Mouse (Mus musculus): ENCODE measurements around the gene Masp2.

The Masp2 gene

GRCm38 (mm10) chr4:148602357-148603120 is at the start of gene Masp2:
Masp2 (plus strand) TSS chr4:148602554.
- no peak for DNase-seq

- no peak for DNase-seq
Observed at GRCm38 (mm10) chr4:148557766-148558165, 44.6 kb upstream of the Masp2 start.

DNA sequence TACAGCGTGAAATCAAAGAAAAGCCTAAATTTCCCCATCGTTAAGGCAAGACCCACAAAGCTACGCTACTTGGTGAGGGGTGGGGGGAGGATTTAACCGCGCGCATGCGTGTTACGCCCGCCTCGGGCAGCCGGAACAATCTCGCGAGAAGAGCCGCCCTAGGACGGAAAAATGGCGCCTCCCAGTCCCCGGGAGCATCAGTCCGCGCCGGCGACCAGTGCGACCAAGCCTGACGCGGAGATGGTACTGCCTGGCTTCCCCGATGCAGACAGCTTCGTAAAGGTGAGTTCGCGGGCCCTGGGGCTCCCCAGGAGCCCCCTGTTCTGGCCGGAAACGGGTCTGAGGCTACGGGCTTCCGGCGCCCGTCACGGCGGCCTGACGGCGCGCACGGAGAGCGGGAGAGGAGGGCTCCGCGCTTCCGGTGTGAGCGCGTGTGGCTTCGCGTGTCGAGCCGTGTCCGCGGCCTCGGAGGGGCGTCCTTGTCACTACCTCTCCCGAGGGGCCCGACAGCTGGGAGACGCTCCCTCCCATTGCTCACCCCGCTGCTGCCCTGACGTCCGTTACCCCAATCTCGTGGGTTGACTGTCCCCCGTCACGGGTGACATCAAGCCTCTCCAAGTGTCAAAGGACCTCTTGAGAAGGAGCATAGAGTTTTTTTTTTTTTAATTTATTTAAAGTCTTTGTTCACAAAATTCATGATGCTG is 43.9 kb upstream of the Masp2 start, which contains the start of gene Exosc10:
Gene Exosc10, plus strand, starts transcription at position 133 of the 704 bp plus-strand sequence.
- peak; percentile 85 for DNase-seq

DNA sequence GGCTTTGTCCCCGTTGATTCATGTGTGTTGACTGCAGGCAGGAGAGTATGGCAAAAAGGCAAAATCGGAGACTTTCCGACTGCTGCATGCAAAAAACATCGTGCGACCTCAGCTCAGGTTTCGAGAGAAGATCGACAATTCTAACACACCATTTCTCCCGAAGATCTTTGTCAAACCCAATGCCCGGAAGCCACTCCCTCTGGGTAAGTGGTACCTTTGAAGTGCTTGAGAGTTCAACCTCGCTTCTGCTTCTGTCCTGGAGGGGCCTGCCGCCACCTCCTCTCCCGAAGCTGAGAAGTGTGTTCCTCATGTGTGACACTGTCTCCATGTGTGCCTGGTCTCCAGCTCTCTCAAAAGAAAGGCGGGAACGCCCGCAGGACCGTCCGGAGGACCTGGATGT is 39.7 kb upstream of the Masp2 start:
- no peak for DNase-seq

GRCm38 (mm10) chr4:148563595-148563994 is 38.8 kb upstream of the Masp2 start:
- DNase-seq, result no peak

DNA sequence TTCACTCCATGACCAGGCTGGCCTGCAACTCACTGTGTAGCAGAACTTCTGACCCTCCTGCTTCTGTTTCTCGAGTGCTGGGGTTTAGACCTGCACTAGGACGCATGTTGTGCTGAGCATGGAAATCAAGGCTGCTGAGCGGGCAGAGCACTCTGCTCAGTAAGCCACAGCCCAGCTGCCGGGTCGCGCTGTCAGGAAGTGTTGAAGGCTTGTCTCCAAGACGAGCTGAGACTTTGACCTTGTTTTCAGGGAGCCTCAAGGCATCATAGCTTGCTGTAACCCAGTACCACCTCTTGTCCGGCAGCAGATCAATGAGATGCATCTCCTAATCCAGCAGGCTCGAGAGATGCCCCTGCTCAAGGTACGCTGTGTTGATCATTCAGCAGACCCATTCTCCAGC is 32.2 kb upstream of the Masp2 start:
- no peak for DNase-seq

DNA sequence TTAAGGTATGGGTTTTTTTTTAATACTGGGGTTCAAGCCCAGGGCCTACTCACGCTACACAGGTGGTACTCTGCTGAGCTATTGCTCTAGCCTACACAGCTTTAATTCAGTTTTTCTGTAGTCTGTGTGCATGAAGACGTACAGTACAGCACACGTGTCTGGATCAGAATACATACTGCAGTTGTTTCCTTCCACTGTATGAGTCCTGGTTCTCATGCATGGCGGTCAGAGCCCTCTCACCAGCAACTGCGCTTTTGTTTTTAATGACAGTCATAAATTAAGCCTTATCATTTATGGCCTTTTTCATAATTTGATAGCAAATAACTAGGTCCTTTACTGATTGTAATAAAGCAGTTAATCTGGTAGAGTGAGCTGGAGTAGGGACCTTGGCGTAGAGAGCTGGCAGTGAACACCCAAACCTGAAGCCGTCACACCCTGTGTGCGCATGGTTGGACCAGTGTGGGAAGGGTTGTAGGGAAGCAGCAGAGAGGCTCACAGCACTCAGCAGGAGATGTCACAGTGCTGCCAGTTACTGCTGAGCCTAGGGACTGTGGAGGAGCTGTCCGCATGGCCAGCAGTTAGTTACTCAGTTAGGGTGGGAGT is 31.6 kb upstream of the Masp2 start:
- no peak for DNase-seq

- DNase-seq, result no peak
Observed at GRCm38 (mm10) chr4:148573222-148573621, 29.1 kb upstream of the Masp2 start.

GRCm38 (mm10) chr4:148580765-148581164 is 21.6 kb upstream of the Masp2 start:
- no peak for DNase-seq

DNA sequence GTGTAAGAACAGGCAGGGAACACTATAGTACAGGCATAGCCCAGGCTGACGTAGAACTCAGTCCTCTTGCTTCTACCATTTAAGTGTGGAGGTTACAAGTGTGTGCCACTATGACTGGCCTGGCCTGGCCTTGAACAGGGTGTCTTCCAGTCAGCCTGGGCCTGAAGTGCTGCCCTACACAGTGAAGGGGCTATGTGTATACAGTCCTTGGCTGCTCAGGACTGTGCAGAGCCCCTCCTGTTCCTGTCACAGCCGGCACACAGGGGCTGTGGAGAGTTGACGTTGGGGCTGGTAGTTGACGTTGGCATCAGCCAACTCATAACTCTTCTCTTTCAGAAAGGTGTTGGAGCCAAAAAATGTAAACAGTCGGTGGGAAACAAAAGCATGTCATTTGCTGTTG is 20.9 kb upstream of the Masp2 start:
- no peak for DNase-seq

GRCm38 (mm10) chr4:148583257-148583656 is 19.1 kb upstream of the Masp2 start:
- no peak for DNase-seq

- DNase-seq, result no peak
Observed at GRCm38 (mm10) chr4:148586648-148587047, 15.7 kb upstream of the Masp2 start.

DNA sequence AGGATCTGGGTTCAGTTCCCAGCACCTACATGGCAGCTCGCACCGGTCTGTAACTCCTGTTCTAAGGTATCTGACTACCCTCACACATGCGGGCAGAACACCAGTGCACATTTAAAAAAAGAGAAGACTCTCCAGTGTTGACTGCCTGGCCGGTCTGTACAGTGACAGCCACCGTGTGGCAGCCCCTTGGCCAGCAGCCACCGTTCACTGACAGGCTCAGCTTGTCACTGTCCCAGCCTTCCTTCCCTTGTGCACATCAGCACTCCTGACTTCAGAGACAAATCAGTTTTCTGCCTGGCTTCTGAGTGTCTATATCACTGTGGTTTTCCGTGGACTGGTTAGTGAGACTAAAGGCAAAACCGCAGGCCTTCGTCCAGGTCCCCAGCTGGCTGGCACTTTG is 13.6 kb upstream of the Masp2 start:
- DNase-seq, result no peak

GRCm38 (mm10) chr4:148589565-148589964 is 12.8 kb upstream of the Masp2 start:
- DNase-seq, result peak; percentile 57 to 80

- DNase-seq, result no peak
Observed at GRCm38 (mm10) chr4:148590421-148591170, 11.8 kb upstream of the Masp2 start.

- peak; percentile 98 to 99 for DNase-seq
Observed at GRCm38 (mm10) chr4:148591171-148591630, 11.2 kb upstream of the Masp2 start, which contains the start of gene Srm. Srm (plus strand) TSS chr4:148591503.

- DNase-seq, result peak in 1 of 2 experiments; percentile 17
Observed at GRCm38 (mm10) chr4:148591637-148592380, 10.5 kb upstream of the Masp2 start.

- no peak for DNase-seq
Observed at GRCm38 (mm10) chr4:148593996-148594395, 8.4 kb upstream of the Masp2 start.

DNA sequence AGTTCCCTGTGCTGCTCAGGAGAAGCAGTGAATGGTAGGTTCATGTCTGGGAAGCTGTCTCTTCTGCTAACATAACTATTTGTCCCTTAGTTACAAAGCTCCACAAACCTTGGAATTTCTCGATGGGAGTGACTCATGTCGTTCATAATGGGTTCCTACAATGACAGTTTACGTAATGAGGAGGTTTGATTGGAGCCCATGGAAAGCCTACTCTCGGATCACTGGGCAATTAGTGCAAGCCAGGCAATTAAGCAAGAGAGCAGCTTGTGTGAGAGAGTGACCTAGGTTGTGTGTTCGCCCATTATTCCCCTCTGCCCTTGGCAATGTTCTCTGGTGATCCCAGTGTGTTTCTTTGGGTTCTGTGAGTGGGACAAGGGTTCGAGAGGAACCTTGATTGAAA is 6.4 kb upstream of the Masp2 start:
- DNase-seq, result no peak

DNA sequence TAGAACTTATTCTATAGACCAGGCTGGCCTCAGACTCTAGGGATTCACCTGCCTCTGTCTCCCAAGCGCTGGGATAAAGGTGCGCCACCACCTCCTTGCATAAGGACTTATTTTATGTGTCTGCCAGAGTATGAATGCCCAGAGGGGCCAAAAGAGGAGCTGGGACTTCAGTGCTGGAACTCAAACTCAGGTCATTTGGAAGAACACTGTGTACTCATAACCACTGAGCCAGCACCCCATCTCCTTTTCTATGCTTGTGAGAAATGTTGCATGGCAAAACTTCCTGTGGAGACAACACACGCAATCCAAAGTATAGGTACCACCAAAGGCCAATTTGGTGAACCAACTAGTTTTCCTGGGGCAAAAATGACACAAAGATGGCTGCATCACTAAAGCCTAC is 5.6 kb upstream of the Masp2 start:
- no peak for DNase-seq

GRCm38 (mm10) chr4:148598826-148599225 is 3.5 kb upstream of the Masp2 start:
- no peak for DNase-seq

GRCm38 (mm10) chr4:148600316-148600715 is 2.0 kb upstream of the Masp2 start:
- DNase-seq, result no peak

All from lung, adult 18-20 months (tissue).